Mouse (Mus musculus) left cerebral cortex, postnatal 4 days (tissue): Measurements from ENCODE around the gene Celf5. TPM values are rescaled to one million over a fixed set of nuclear protein-coding genes. Genes with fewer than 3 reads are reported as not detected.
"Not testable (repeated sequence)": the region's sequence is repeated elsewhere in the genome, so short reads cannot be mapped to it uniquely, and the experiment has no call there.

Experiments
- DNase-seq: peaks from one replicate; pipeline ENCODE4 v3.0.0-alpha.2; 2022
- intact Hi-C: fragments of 180-260 bp; cut with DNase I; formaldehyde crosslinking; loops from one replicate; pipeline ENCODE4 v1.15.1; 2025
- total RNA-seq, 2 experiments: library from RNA; stranded (reverse); gene quantifications; 2 replicates each; pipeline ENCODE4 v1.2.3; 2021

Celf5 gene
- total RNA-seq, 2 experiments from 2014 or later, result 303 to 316 TPM

GRCm38 (mm10) chr10:81457624-81458023, 24.9 kb downstream of the Celf5 start:
- DNase-seq, result no peak
- intact Hi-C loops, result loop anchor here (10.0 kb wide), 1 partner anchor 173 kb away; no protein-coding TSS in a partner anchor

- intact Hi-C loops, result loop anchor here (10.0 kb wide), 1 partner anchor 172 kb away; no protein-coding TSS in a partner anchor
- no peak for DNase-seq
These were observed 25.4 kb downstream of the Celf5 start for GRCm38 (mm10) chr10:81456983-81457563.

GRCm38 (mm10) chr10:81455181-81455895, 27.2 kb downstream of the Celf5 start, which contains the start of gene Nfic:
Gene Nfic, minus strand, starts transcription at chr10:81455635.
- intact Hi-C loops, result loop anchor here (10.0 kb wide), 1 partner anchor 171 kb away; no protein-coding TSS in a partner anchor
- no peak for DNase-seq

GRCm38 (mm10) chr10:81454106-81454505, 28.4 kb downstream of the Celf5 start:
- no peak for DNase-seq
- intact Hi-C loops, result loop anchor here (10.0 kb wide), 1 partner anchor 169 kb away; no protein-coding TSS in a partner anchor

- no peak for DNase-seq
- intact Hi-C loops, result loop anchor here (10.0 kb wide), 1 partner anchor 168 kb away; no protein-coding TSS in a partner anchor
These were observed 29.6 kb downstream of the Celf5 start for GRCm38 (mm10) chr10:81452947-81453288.

GRCm38 (mm10) chr10:81452237-81452946, 30.1 kb downstream of the Celf5 start:
- intact Hi-C loops, result loop anchor here (10.0 kb wide), 1 partner anchor 168 kb away; no protein-coding TSS in a partner anchor
- DNase-seq, result no peak

- DNase-seq, result no peak
- intact Hi-C loops, result loop anchor here (2.0 to 10.0 kb wide), 2 partner anchors 63 to 167 kb away; partner anchors contain the start of gene Gm48552
These were observed 31.2 kb downstream of the Celf5 start for GRCm38 (mm10) chr10:81451365-81451745.

- no peak for DNase-seq
- intact Hi-C loops, result loop anchor here (2.0 to 10.0 kb wide), 2 partner anchors 62 to 166 kb away; partner anchors contain the start of gene Gm48552
These were observed 31.7 kb downstream of the Celf5 start for GRCm38 (mm10) chr10:81450641-81451364.

- DNase-seq, result peak; percentile 87
- intact Hi-C loops, result loop anchor here (2.0 to 10.0 kb wide), 2 partner anchors 61 to 165 kb away; partner anchors contain the start of gene Gm48552
These were observed 32.4 kb downstream of the Celf5 start for GRCm38 (mm10) chr10:81450140-81450539.

GRCm38 (mm10) chr10:81445516-81445915, 37.0 kb downstream of the Celf5 start:
- intact Hi-C loops, DNase-seq: not testable (repeated sequence)

GRCm38 (mm10) chr10:81441019-81441418, 41.5 kb downstream of the Celf5 start:
- intact Hi-C loops, result loop anchor here (5.0 kb wide), 1 partner anchor 49 kb away; the partner anchor contains the start of gene Smim24
- DNase-seq, result no peak

GRCm38 (mm10) chr10:81435436-81435835, 47.1 kb downstream of the Celf5 start:
- intact Hi-C loops, result no loop called here
- DNase-seq, result peak; percentile 97

GRCm38 (mm10) chr10:81434361-81435263, 47.9 kb downstream of the Celf5 start:
- intact Hi-C loops, result no loop called here
- DNase-seq, result peak; percentile 10

GRCm38 (mm10) chr10:81433541-81434289, 48.8 kb downstream of the Celf5 start:
- DNase-seq, result peak; percentile 70
- intact Hi-C loops, result no loop called here

- intact Hi-C loops, result no loop called here
These were observed 49.6 kb downstream of the Celf5 start for GRCm38 (mm10) chr10:81432868-81433262.

GRCm38 (mm10) chr10:81432169-81432867, 50.2 kb downstream of the Celf5 start:
- DNase-seq, result no peak
- intact Hi-C loops, result no loop called here

More at GRCm38 (mm10) chr10:81432868-81433262, 49.6 kb downstream of the Celf5 start:
- DNase-seq, result peak; percentile 95

- intact Hi-C loops, result no loop called here
- peak; percentile 73 for DNase-seq
These were observed 50.9 kb downstream of the Celf5 start for GRCm38 (mm10) chr10:81431526-81432168.
